Mouse (Mus musculus) kidney, adult 2 months (tissue): ENCODE measurements around the gene Chchd5.

Experiments
- CTCF ChIP-seq: fragments of 200-500 bp; conservative IDR thresholded peaks from 2 replicates; pipeline ENCODE4 v1.5.1; 2011; ENCODE audit warnings: low read depth, mild to moderate bottlenecking, control low read depth, low read length, moderate library complexity, mixed read lengths; ENCODE audit not compliant: insufficient read depth, insufficient read length
- POLR2A ChIP-seq: fragments of 200-500 bp; IDR thresholded peaks from one replicate; pipeline ENCODE4 v1.6.1; 2011; ENCODE audit warnings: low read depth, low read length, control low read depth

GRCm38 (mm10) chr2:129150386-129150785 lies 20.9 kb downstream of the Chchd5 start:
- TF ChIP-seq CTCF: no peak
- no peak for TF ChIP-seq POLR2A
